Mouse (Mus musculus) spleen, embryonic (tissue): ENCODE data around the gene Palld.

ENCODE experiments used
- CTCF ChIA-PET: fragments of 350-600 bp; sonication (Branson Sonifier 250); formaldehyde crosslinking; loops from one replicate; lab custom pipeline; 2022; lab: Charles Lee

The Palld gene

GRCm38 (mm10) chr8:61731306-61732088 lies 171.0 kb downstream of the Palld start:
- CTCF ChIA-PET: no interaction called here

GRCm38 (mm10) chr8:61730669-61731068 lies 171.8 kb downstream of the Palld start:
- CTCF ChIA-PET: no interaction called here

DNA sequence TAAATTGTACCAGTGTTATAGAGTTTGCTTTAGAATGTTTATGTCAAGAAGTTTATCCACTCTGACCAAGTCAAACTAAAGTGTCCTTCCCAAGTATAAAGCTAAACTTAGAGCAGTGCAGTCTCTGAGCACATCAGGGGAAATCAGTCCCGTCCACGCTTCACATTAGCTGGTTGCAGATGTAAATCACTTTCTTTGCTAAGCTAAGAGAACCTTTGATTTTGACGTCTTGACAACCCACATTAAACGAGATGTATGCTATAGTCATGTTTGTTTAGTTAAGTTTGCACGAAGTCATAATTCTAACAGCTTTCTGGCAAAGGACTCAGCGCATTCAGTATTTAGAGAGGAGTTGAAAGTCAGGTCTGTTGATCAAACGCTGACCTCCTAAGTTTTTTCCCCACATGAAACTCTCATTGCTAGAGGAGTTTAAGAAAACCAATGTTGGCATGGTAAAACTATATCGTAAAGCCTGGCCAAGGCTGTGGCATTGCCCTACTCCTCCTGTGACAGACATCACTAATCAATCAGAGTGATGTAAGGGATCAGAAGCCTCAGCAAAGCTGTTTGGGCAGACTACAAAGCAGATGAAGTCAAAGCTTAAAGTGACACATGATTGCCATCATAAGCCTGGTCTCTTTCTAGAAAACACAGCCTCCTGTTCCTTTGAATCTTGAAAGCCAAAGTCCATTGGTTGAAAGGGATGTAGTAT lies 177.0 kb downstream of the Palld start:
- CTCF ChIA-PET: no interaction called here

- CTCF ChIA-PET: no interaction called here
Measured at GRCm38 (mm10) chr8:61722226-61722625, 180.3 kb downstream of the Palld start.

DNA sequence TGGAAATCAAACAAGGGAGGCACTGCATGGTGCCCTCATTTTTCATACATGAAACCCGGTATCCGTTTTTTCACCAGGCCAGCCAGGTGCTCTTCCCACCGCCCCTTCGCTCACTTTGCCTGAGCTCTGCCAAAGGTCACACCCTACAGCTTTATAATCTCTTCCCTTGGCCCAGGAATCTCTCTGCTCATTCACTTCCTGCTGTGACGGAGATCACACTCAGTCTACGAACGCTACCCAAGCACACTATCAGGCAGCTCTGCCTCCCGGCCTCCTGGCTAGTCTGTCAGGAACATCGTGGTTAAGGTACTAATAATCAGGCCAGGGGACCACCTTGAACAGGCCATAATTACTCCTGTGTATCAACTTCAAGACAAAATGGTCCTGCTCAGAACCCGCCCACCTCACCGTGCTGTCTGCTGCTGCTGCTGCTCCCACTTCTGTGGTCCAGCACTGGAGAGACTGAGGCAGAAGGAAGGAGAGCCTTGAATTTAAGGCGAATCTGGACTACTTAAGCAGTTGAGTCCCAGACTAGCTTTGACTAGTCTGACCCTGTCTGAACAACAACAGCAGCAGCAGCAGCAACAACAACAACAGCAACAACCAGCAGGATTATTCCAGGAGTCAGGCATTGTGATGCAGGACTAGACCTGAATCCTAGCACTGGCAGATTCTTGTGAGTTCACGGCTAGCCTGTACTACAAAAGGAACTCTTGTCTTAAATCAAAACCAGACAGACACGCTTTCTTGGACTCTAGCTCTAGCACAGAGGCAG lies 187.0 kb downstream of the Palld start:
- CTCF ChIA-PET: no interaction called here

DNA sequence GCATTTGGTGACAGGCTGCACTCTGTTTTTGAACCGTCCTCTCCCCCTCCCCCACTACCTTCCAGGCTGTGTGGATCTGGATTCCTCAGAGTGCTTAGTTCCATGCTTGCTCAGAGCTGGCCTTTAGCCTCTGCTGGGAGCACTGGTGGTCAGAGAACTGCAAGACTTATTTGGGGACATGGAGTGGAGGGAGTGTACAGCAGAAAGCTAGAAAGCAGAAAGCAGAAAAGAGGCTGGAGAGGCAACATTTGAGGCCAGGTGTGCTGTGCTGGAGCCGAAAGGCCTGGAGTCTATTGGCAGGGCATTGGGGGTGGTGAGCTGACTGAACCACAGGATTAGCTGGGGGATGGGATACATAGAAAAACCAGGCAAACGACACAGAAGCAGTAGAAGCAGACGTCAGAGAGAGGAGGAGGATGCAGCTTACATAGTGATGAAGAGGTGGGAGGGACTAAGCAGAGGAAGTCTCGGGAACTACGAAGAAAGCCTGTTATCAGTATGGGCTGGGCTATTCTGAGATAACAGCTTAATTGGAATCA lies 188.1 kb downstream of the Palld start:
- CTCF ChIA-PET: no interaction called here

- CTCF ChIA-PET: no interaction called here
Measured at GRCm38 (mm10) chr8:61713195-61713990, 189.1 kb downstream of the Palld start.

GRCm38 (mm10) chr8:61712426-61712825 lies 190.1 kb downstream of the Palld start:
- CTCF ChIA-PET: no interaction called here

- CTCF ChIA-PET: no interaction called here
Measured at GRCm38 (mm10) chr8:61708586-61709305, 193.7 kb downstream of the Palld start.

DNA sequence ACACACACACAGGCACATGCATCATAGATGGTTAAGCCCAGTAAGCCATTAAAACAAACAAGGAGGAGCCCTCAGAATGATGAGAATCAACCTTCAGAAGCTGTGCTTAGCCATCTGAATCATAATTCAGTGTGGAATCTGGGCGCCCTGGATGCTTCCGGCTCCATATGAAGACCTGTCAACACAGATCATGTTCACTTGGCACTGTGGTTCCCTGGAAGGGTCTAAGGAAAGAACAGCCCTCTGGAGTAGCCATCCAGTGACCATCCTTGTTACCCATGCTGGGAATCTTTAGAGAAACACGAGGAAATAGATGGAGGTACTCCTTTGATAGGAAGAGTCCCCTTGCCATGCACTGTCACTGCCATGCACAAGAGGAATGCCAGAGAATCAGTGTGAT lies 197.0 kb downstream of the Palld start:
- CTCF ChIA-PET: no interaction called here

DNA sequence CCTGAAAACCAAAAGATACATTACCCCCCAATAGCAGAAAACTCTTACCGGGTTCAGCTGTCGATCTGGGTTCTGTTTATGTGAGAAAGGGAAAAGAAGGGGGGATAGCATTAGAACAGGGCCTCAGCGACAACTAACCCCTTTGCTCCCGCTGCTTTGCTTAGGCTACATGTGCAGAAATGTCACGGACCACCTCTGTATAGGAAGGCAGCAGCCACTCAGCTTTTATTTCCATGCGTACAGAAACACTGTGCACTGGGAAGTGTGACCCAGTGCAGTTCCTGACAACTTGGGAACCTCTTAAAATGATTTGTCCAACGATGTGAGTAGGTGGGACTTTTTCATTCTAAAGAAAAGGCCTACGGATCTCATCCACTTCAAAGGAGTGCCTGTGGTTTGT lies 200.4 kb downstream of the Palld start:
- CTCF ChIA-PET: no interaction called here

DNA sequence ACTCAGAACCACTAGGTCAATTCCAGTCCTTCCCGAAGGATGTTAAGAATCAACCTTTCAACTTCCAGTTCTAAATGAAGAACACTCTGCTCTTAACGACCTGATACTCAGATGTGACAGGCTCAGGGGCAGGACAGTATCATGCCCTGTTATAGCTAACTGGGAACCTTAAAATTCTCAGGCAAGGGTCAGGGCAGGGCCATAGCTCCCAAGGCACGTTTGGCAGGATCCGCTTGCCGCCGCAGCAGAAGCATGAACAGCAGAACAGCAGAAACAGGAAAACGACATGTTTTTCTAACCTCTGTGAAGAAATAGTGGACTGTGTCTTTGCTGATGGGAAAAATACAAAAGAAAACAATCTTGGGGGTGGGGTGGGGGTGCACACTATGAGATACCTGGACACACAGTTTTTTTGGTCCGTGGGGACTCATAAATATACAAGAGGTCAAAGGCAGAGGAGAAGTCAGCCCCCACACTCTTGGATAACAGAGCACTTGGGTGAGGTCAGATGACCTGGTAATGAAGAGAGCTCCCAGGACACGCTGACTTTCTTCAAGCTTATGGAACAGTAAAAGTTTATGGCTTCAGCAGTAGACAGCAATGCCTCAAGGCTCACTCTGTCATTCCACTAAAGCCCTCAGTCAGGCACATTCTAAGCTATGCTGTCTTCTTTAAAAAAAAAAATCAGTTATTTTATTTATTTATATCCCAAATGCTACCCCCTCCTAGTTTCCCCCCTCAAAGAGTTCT lies 201.4 kb downstream of the Palld start:
- CTCF ChIA-PET: no interaction called here

DNA sequence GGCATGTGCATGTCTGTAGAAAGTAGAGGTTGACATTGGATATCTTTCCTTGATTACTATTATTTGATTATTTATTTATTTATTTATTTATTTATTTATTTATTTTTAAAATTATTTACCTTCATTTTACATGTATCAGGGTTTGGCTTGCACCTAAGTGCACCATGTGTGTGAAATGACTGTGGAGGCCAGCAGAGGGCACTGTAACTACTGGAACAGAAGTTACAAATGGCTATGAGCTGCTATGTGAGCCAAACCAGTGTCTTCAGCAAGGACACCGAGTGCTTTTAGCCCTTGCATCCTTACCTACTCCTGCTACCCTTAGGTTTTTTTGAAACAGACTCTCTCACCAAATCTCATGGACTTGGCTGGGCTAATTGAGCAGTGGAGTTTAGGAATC lies 202.2 kb downstream of the Palld start:
- CTCF ChIA-PET: no interaction called here

GRCm38 (mm10) chr8:61698959-61699358 lies 203.5 kb downstream of the Palld start:
- CTCF ChIA-PET: no interaction called here

- CTCF ChIA-PET: no interaction called here
Measured at GRCm38 (mm10) chr8:61697728-61698385, 204.6 kb downstream of the Palld start.

GRCm38 (mm10) chr8:61696846-61697455 lies 205.5 kb downstream of the Palld start:
- CTCF ChIA-PET: no interaction called here

DNA sequence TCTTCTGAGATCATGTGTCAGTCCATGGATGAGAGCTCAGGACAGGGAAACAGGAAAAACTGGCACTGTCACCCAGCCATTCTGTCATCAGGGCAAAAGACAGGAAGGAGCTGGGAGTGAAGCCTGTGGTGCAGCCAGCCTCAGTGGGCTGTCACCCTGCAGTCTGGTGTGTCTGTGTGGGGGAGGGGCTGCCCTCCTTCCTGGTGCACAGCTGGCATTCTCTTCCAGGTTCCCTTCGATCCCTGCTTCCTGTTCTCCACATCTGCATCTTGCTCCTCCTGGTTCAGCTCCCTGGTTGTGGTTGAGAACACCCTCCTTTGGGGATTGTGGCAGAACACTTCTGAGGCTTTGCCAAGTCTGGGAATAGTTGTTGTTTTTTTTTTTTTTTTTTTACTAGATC lies 207.1 kb downstream of the Palld start:
- CTCF ChIA-PET: no interaction called here

- CTCF ChIA-PET: no interaction called here
Measured at GRCm38 (mm10) chr8:61692866-61693265, 209.6 kb downstream of the Palld start.

DNA sequence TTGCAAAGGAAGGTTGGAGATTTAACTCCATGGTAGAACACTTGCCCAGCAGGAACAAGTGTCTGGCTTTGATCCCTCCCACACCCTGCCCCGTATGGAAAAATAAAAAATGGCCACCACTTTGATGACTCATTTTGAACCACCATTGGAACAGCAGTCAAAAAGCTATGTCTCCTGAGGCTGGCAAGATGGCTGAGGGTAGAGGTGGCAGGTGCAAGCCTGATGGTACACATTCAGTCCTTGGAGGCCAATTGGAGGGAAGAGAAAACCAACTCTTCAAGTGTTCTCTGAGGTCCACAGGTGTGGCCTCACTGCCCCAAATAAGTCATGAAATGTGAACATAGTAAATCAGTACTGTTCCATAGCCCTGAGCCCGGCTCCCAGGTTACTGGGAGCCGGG lies 210.4 kb downstream of the Palld start:
- CTCF ChIA-PET: no interaction called here
